Mouse (Mus musculus) kidney, adult 2 months (tissue): ENCODE measurements at regions not wholly inside any gene's neighbourhood (a gene's known extent, or its start where the extent isn't known, plus 50 kb on each side); places are given as distances from the start of the nearest gene placed in this dataset.

Experiments
- CTCF ChIP-seq: fragments of 200-500 bp; conservative IDR thresholded peaks from 2 replicates; pipeline ENCODE4 v1.5.1; 2011; ENCODE audit warnings: low read depth, mild to moderate bottlenecking, control low read depth, low read length, moderate library complexity, mixed read lengths; ENCODE audit not compliant: insufficient read depth, insufficient read length
- POLR2A ChIP-seq: fragments of 200-500 bp; IDR thresholded peaks from one replicate; pipeline ENCODE4 v1.6.1; 2011; ENCODE audit warnings: low read depth, low read length, control low read depth

- TF ChIP-seq POLR2A, result no peak
- no peak for TF ChIP-seq CTCF
Measured at GRCm38 (mm10) chr15:10075391-10076060, 101.5 kb upstream of the Prlr start.
